Mouse (Mus musculus): ENCODE measurements at regions not wholly inside any gene's neighbourhood (a gene's known extent, or its start where the extent isn't known, plus 50 kb on each side); places are given as distances from the start of the nearest gene placed in this dataset.

DNA sequence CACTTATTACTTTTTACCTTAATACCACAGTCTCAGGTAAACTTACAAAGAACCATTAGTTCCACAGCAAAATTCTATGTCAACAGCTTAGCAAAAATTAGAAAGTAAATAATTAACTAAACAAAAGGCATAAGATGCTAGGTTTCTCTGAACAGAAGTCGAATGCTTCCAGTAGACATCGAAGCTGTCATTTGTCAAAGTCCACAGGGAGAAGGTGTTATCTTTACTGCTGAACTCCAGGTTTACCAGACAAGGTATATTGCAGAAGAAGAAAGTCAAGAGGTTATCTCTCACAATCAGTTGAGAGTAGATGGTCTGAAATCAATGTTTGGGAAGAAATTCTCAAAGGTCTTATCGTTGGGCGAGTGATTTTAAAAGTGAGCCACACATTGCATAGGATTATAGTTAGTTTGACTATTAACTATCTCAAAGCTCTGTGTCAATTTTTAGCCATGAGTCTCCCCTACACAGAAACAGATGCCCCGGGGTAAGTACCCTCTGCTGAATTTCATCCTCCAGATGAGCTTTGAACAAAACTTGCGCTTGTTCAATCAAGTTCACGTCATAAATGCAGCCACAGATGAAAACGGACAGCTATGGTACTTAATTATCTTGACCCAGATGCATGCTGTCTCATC lies 153.1 kb upstream of the Prep start:
- Histone ChIP-seq H3K4me1 (ENCODE audit: insufficient read depth) (no peaks in the 10 kb centered on the region), H3K4me2 (ENCODE audit: low read depth, low read length) (no peak overlapping the region), H3K27ac (ENCODE audit: low read depth) (no peak overlapping the region), H3K9me3 (ENCODE audit: low read length) (no peaks in the 10 kb centered on the region), H3K4me3 (ENCODE audit: low read depth, low read length) (no peak overlapping the region), H3K9ac (replicated peaks) (no peak overlapping the region), H3K27me3 (ENCODE audit: insufficient read depth, low read length) (no peaks in the 10 kb centered on the region), H3K36me3 (replicated peaks; ENCODE audit: insufficient read depth, low read length) (no peaks in the 10 kb centered on the region)
- TF ChIP-seq CTCF (IDR thresholded peaks at IDR 0.05; ENCODE audit: low read depth) = no peak
- no peak for TF ChIP-seq EP300 (IDR thresholded peaks at IDR 0.05; ENCODE audit: low read depth)
- no peak for DNase-seq
- 68% methylated on average over 8 of the region's 8 CpGs for WGBS (ENCODE audit: insufficient replicate concordance)
- ATAC-seq = no peak

- 87% methylated on average over 4 of the region's 4 CpGs for WGBS (ENCODE audit: insufficient replicate concordance)
These were observed 162.5 kb upstream of the Prep start for GRCm38 (mm10) chr10:44904520-44904919.

DNA sequence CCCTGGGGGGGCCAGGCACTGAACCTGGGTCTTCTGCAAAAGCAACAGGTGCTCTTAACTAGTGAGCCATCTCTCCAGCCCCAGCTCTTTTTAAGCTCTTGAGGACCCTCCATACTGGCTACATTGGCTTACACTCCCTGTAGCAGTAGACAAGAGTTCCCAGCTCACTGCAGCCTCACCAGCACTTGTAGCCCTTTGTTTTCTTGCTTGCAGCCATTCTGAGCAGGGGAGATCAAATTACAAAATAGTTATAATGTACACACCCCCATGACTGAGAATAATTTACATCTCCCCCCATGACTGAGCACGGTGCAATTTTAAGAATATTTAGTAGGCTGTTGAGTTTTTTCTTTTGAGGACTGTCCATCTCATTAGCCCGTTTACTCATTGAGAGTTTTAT lies 165.8 kb upstream of the Prep start:
- Histone ChIP-seq H3K27me3 (ENCODE audit: insufficient read depth, low read length) (no peaks in the 10 kb centered on the region), H3K4me3 (ENCODE audit: low read depth, low read length) (no peak overlapping the region), H3K36me3 (replicated peaks; ENCODE audit: insufficient read depth, low read length) (no peaks in the 10 kb centered on the region), H3K9ac (replicated peaks) (no peak overlapping the region), H3K27ac (ENCODE audit: low read depth) (no peak overlapping the region), H3K9me3 (ENCODE audit: low read length) (no peaks in the 10 kb centered on the region), H3K4me2 (ENCODE audit: low read depth, low read length) (no peak overlapping the region), H3K4me1 (ENCODE audit: insufficient read depth) (no peaks in the 10 kb centered on the region)
- DNase-seq (no peak), ATAC-seq (no peak)
- no peak for TF ChIP-seq CTCF (IDR thresholded peaks at IDR 0.05; ENCODE audit: low read depth)
- TF ChIP-seq EP300 (IDR thresholded peaks at IDR 0.05; ENCODE audit: low read depth) = no peak
- WGBS (ENCODE audit: insufficient replicate concordance) = 71% methylated on average over 2 of the region's 2 CpGs

More at GRCm38 (mm10) chr10:44904520-44904919, 162.5 kb upstream of the Prep start:
- Histone ChIP-seq H3K27ac (ENCODE audit: low read depth) (no peak overlapping the region), H3K36me3 (replicated peaks; ENCODE audit: insufficient read depth, low read length) (no peaks in the 10 kb centered on the region), H3K9me3 (ENCODE audit: low read length) (no peaks in the 10 kb centered on the region), H3K27me3 (ENCODE audit: insufficient read depth, low read length) (no peaks in the 10 kb centered on the region), H3K4me2 (ENCODE audit: low read depth, low read length) (no peak overlapping the region), H3K9ac (replicated peaks) (no peak overlapping the region), H3K4me3 (ENCODE audit: low read depth, low read length) (no peak overlapping the region), H3K4me1 (ENCODE audit: insufficient read depth) (no peaks in the 10 kb centered on the region)
- DNase-seq = no peak
- no peak for TF ChIP-seq CTCF (IDR thresholded peaks at IDR 0.05; ENCODE audit: low read depth)
- no peak for TF ChIP-seq EP300 (IDR thresholded peaks at IDR 0.05; ENCODE audit: low read depth)
- no peak for ATAC-seq

DNA sequence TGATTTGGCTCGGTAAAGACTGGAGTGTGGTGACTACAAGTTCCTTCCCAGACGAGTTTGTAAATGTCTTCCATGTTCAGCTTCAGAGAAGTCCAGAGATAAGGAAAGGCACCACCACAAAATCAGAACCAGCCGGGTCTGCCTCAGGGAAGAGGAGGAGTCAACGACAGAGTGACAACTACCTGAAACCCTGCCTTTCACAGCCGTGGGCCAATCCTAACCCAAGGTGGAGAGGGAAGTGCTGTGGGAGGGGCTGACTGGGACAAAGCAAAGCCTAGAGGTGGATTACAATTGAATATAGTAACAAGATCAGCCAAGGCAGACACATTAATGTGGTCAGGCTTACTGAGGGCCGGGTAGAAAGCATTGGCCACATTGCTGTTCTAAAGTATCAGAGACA lies 174.9 kb upstream of the Prep start:
- Histone ChIP-seq H3K4me2 (ENCODE audit: low read depth, low read length) (no peak overlapping the region), H3K4me1 (ENCODE audit: insufficient read depth) (0 out of 2 replicates have a peak, but pooled peaks cover 2% of the 10 kb centered on the region), H3K9ac (replicated peaks) (no peak overlapping the region), H3K36me3 (replicated peaks; ENCODE audit: insufficient read depth, low read length) (no peaks in the 10 kb centered on the region), H3K27me3 (ENCODE audit: insufficient read depth, low read length) (no peaks in the 10 kb centered on the region), H3K4me3 (ENCODE audit: low read depth, low read length) (no peak overlapping the region), H3K27ac (ENCODE audit: low read depth) (no peak overlapping the region), H3K9me3 (ENCODE audit: low read length) (no peaks in the 10 kb centered on the region)
- ATAC-seq = no peak
- 48% methylated on average over 6 of the region's 6 CpGs for WGBS (ENCODE audit: insufficient replicate concordance)
- no peak for DNase-seq
- no peak for TF ChIP-seq CTCF (IDR thresholded peaks at IDR 0.05; ENCODE audit: low read depth)
- no peak for TF ChIP-seq EP300 (IDR thresholded peaks at IDR 0.05; ENCODE audit: low read depth)

DNA sequence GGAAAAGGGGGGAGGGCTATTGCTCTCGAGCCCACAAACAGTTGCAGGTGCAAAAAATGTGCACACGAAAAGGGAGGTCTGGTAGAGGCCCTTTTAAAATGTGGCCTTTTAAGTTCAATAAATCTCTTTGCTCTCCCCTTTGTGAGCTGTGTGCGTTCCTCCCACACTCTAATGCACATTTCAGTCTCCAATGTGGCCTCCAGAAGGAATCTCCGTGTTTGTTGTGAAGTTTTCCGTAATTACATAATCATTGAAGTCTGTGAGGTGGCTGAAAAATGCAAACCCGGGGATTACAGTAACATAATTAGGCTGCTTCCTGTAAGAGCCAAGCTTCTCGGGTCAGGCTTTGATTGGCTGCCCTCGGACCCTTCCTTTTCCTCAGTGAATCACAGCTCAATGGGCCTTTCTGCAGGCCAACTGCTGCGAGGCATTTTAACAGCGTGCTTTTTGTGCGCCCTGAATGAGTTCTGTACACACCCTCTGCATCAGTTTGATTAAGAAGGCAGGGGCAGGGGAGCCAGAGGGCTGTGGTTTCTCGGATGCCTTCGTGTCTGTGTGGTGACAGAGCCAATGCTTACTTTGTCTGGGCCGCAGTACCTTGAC lies 179.8 kb upstream of the Prep start:
- Histone ChIP-seq H3K4me3 (ENCODE audit: low read depth, low read length) (no peak overlapping the region), H3K4me1 (ENCODE audit: insufficient read depth) (0 out of 2 replicates have a peak, but pooled peaks cover 2% of the 10 kb centered on the region), H3K36me3 (replicated peaks; ENCODE audit: insufficient read depth, low read length) (no peaks in the 10 kb centered on the region), H3K27ac (ENCODE audit: low read depth) (peak overlapping the region; percentile 16; the same call in 1 of the 2 replicates), H3K27me3 (ENCODE audit: insufficient read depth, low read length) (no peaks in the 10 kb centered on the region), H3K9ac (replicated peaks) (no peak overlapping the region), H3K9me3 (ENCODE audit: low read length) (no peaks in the 10 kb centered on the region), H3K4me2 (ENCODE audit: low read depth, low read length) (no peak overlapping the region)
- ATAC-seq (no peak), DNase-seq (no peak)
- 52% methylated on average over 14 of the region's 14 CpGs for WGBS (ENCODE audit: insufficient replicate concordance)
- TF ChIP-seq CTCF (IDR thresholded peaks at IDR 0.05; ENCODE audit: low read depth) (no peak), EP300 (IDR thresholded peaks at IDR 0.05; ENCODE audit: low read depth) (no peak)

- no peaks in the 10 kb centered on the region for H3K36me3 ChIP-seq (replicated peaks; ENCODE audit: insufficient read depth, low read length)
- no peak overlapping the region for H3K4me2 ChIP-seq (ENCODE audit: low read depth, low read length)
- ATAC-seq (no peak), DNase-seq (no peak)
- H3K4me3 ChIP-seq (ENCODE audit: low read depth, low read length) = no peak overlapping the region
- no peak overlapping the region for H3K9ac ChIP-seq (replicated peaks)
- no peaks in the 10 kb centered on the region for H3K9me3 ChIP-seq (ENCODE audit: low read length)
- no peak for TF ChIP-seq EP300 (IDR thresholded peaks at IDR 0.05; ENCODE audit: low read depth)
- TF ChIP-seq CTCF (IDR thresholded peaks at IDR 0.05; ENCODE audit: low read depth) = no peak
- H3K27ac ChIP-seq (ENCODE audit: low read depth) = no peak overlapping the region
- WGBS (ENCODE audit: insufficient replicate concordance) = 59% methylated on average over 2 of the region's 2 CpGs
- H3K27me3 ChIP-seq (ENCODE audit: insufficient read depth, low read length) = no peaks in the 10 kb centered on the region
- no peaks in the 10 kb centered on the region for H3K4me1 ChIP-seq (ENCODE audit: insufficient read depth)
These were observed 185.0 kb upstream of the Prep start for GRCm38 (mm10) chr10:44881967-44882366.

All from liver, postnatal 0 days (tissue).